Mouse (Mus musculus) midbrain, postnatal 0 days (tissue): ENCODE data around the gene Siglecg. TPM values are rescaled to one million over a fixed set of nuclear protein-coding genes. Genes with fewer than 3 reads are reported as not detected.
"Not testable (repeated sequence)": the region's sequence is repeated elsewhere in the genome, so short reads cannot be mapped to it uniquely, and the experiment has no call there.

ENCODE experiments used
- ATAC-seq: fragments of 200-750 bp; cut with Nextera tagmentation; 2 replicates; pipeline ENCODE4 v1.8.0; 2017; ENCODE audit warnings: moderate number of reproducible peaks, mild to moderate bottlenecking, moderate TSS enrichment, moderate library complexity; ENCODE audit not compliant: low FRiP score
- DNase-seq: peaks from one replicate; pipeline ENCODE4 v3.0.0-alpha.2; 2015; ENCODE audit warnings: low spot score
- H3K27ac ChIP-seq: fragments of 300-500 bp; sonication (generic); 2 replicates; pipeline ENCODE4 v1.5.1; 2014; ENCODE audit warnings: low read depth, mild to moderate bottlenecking, low read length, mixed read lengths
- H3K27me3 ChIP-seq: fragments of 300-500 bp; sonication (generic); 2 replicates; pipeline ENCODE4 v1.6.1; 2014; ENCODE audit warnings: low read length, control low read depth, mixed read lengths; ENCODE audit not compliant: insufficient read depth
- H3K36me3 ChIP-seq: fragments of 300-500 bp; sonication (generic); 2 replicates; pipeline ENCODE4 v1.6.1; 2014; ENCODE audit warnings: low read length, control low read depth, mixed read lengths; ENCODE audit not compliant: insufficient read depth
- H3K4me1 ChIP-seq: fragments of 300-500 bp; sonication (generic); 2 replicates; pipeline ENCODE4 v1.6.1; 2014; ENCODE audit warnings: mild to moderate bottlenecking, control low read depth, antibody characterized with exemption, low read length, mixed read lengths; ENCODE audit not compliant: insufficient read depth
- H3K4me2 ChIP-seq: fragments of 300-500 bp; sonication (generic); 2 replicates; pipeline ENCODE4 v1.6.1; 2014; ENCODE audit warnings: low read depth, mild to moderate bottlenecking, low read length, mixed read lengths; ENCODE audit not compliant: poor library complexity, severe bottlenecking
- H3K4me3 ChIP-seq: fragments of 300-500 bp; sonication (generic); 2 replicates; pipeline ENCODE4 v1.5.1; 2014; ENCODE audit warnings: low read depth, mild to moderate bottlenecking, low read length, moderate library complexity
- H3K9ac ChIP-seq: fragments of 300-500 bp; sonication (generic); replicated peaks from 2 replicates; pipeline ENCODE4 v1.6.1; 2014; ENCODE audit warnings: mild to moderate bottlenecking, low read length, moderate library complexity, mixed read lengths; ENCODE audit not compliant: poor library complexity, severe bottlenecking
- H3K9me3 ChIP-seq: fragments of 300-500 bp; sonication (generic); 2 replicates; pipeline ENCODE4 v1.6.1; 2016; ENCODE audit warnings: low read length, control low read depth
- CTCF ChIP-seq: IDR thresholded peaks from 2 replicates; pipeline ENCODE4 v1.5.1; 2016; ENCODE audit warnings: antibody characterized with exemption, mild to moderate bottlenecking
- WGBS: fragments of 180-500 bp; shearing (Covaris S2); extraction: QIAGEN DNeasy Blood & Tissue Kit; methylation state at CpG from one replicate; pipeline ENCODE4 v1.1.7; 2014; 5-methylcytosine and 5-hydroxymethylcytosine counted together
- polyA plus RNA-seq: library from polyadenylated mRNA; unstranded; fragments of >200 nt; fragmentation: Nextera tagmentation; extraction: Ambion mirVana; gene quantifications from 2 replicates; pipeline ENCODE4 v1.2.1, GENCODE M21; 2015
- total RNA-seq: library from RNA; depleted of rRNA; stranded (reverse); fragments of >200 nt; gene quantifications from 2 replicates; pipeline ENCODE4 v1.2.3, GENCODE M21; 2014

Gene Siglecg
- total and polyA plus RNA-seq, 2 experiments from 2014 or later = 0.05 TPM; not detected in 1

- DNase-seq (no peak), ATAC-seq (no peak)
- H3K9ac ChIP-seq = no peak overlapping the region
- H3K36me3 ChIP-seq = no peaks in the 10 kb centered on the region
- no peaks in the 10 kb centered on the region for H3K27me3 ChIP-seq
- H3K4me2 ChIP-seq = no peak overlapping the region
- TF ChIP-seq CTCF = no peak
- H3K4me3 ChIP-seq = no peak overlapping the region
- 90% methylated on average over 2 of the region's 2 CpGs for WGBS
- H3K27ac ChIP-seq = no peak overlapping the region
- no peaks in the 10 kb centered on the region for H3K4me1 ChIP-seq
- no peaks in the 10 kb centered on the region for H3K9me3 ChIP-seq
Measured at GRCm38 (mm10) chr7:43399501-43399900, 8.5 kb upstream of the Siglecg start.

GRCm38 (mm10) chr7:43402718-43403117 lies 5.3 kb upstream of the Siglecg start:
- H3K9ac ChIP-seq = no peak overlapping the region
- H3K27ac ChIP-seq = no peak overlapping the region
- ATAC-seq (no peak), DNase-seq (no peak)
- H3K4me2 ChIP-seq = no peak overlapping the region
- TF ChIP-seq CTCF = no peak
- WGBS = 56% methylated on average over 2 of the region's 2 CpGs
- no peaks in the 10 kb centered on the region for H3K9me3 ChIP-seq
- no peak overlapping the region for H3K4me3 ChIP-seq
- H3K27me3 ChIP-seq = no peaks in the 10 kb centered on the region
- H3K36me3 ChIP-seq = no peaks in the 10 kb centered on the region
- no peaks in the 10 kb centered on the region for H3K4me1 ChIP-seq

DNA sequence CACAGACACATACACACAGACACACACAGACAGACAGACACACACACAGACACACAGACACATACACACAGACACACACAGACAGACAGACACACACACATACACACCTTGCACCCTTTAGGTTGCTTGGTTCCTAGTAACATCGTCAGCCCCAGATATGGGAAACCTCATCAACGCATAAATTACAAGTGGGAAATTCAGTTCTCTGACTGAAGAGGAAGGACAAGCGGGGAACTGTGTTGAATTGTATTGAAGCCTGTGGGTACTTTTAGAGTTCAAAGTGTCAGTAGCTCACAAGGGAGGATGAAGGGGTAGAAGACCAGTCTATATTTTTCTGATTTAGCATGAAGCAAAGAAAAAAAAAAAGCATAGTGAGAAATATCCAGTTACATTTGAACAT lies 431 bp upstream of the Siglecg start:
- Histone ChIP-seq H3K36me3 (no peaks in the 10 kb centered on the region), H3K4me2 (no peak overlapping the region), H3K9me3 (no peaks in the 10 kb centered on the region), H3K27ac (no peak overlapping the region), H3K27me3 (no peaks in the 10 kb centered on the region), H3K4me3 (no peak overlapping the region), H3K4me1 (no peaks in the 10 kb centered on the region), H3K9ac (no peak overlapping the region)
- no peak for DNase-seq
- ATAC-seq = no peak
- 81% methylated on average over 3 of the region's 3 CpGs for WGBS
- TF ChIP-seq CTCF = no peak

DNA sequence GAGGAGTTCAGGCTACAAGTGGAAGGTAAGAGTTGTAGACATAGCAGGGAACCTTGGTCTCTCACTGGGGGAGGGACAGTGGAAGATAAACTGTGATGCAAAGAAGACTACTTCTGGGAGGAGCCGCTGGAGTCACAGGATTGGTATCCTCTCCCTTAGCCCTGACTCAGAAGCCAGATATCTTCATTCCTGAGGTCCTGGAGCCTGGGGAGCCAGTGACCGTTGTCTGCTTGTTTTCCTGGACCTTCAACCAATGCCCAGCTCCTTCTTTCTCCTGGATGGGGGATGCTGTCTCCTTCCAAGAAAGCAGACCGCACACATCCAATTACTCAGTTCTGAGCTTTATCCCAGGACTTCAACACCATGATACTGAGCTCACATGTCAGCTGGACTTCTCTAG lies 1.1 kb downstream of the Siglecg start:
- Histone ChIP-seq H3K27me3 (no peaks in the 10 kb centered on the region), H3K9me3 (no peaks in the 10 kb centered on the region), H3K4me1 (no peaks in the 10 kb centered on the region), H3K36me3 (no peaks in the 10 kb centered on the region), H3K9ac (no peak overlapping the region), H3K4me3 (no peak overlapping the region), H3K27ac (no peak overlapping the region), H3K4me2 (no peak overlapping the region)
- ATAC-seq (no peak), DNase-seq (no peak)
- TF ChIP-seq CTCF = no peak
- 86% methylated on average over 3 of the region's 3 CpGs for WGBS

- H3K27ac ChIP-seq, H3K36me3 ChIP-seq, H3K9ac ChIP-seq, H3K27me3 ChIP-seq, ATAC-seq, DNase-seq, H3K4me1 ChIP-seq, H3K4me2 ChIP-seq, H3K4me3 ChIP-seq, H3K9me3 ChIP-seq: not testable (repeated sequence)
- WGBS = 21% methylated on average over 4 of the region's 4 CpGs
Measured at GRCm38 (mm10) chr7:43411724-43412123, 3.7 kb downstream of the Siglecg start.

GRCm38 (mm10) chr7:43417298-43417697 lies 9.3 kb downstream of the Siglecg start:
- 88% methylated on average over 10 of the region's 10 CpGs for WGBS
- H3K27ac ChIP-seq = no peak overlapping the region

More at GRCm38 (mm10) chr7:43417298-43417697, 9.3 kb downstream of the Siglecg start:
- DNase-seq (no peak), ATAC-seq (no peak)
- Histone ChIP-seq H3K4me2 (no peak overlapping the region), H3K36me3 (no peaks in the 10 kb centered on the region), H3K4me1 (no peaks in the 10 kb centered on the region), H3K9ac (no peak overlapping the region), H3K9me3 (no peaks in the 10 kb centered on the region), H3K4me3 (no peak overlapping the region), H3K27me3 (no peaks in the 10 kb centered on the region)
- no peak for TF ChIP-seq CTCF
